Mouse (Mus musculus): ENCODE results near the gene Wdr34. TPM values are rescaled to one million over a fixed set of nuclear protein-coding genes. Genes with fewer than 3 reads are reported as not detected.

The Wdr34 gene
- polyA plus RNA-seq (2014; fragmentation: Nextera tagmentation; extraction: Ambion mirVana), result 66.6 and 67.2 TPM in 2 replicates

DNA sequence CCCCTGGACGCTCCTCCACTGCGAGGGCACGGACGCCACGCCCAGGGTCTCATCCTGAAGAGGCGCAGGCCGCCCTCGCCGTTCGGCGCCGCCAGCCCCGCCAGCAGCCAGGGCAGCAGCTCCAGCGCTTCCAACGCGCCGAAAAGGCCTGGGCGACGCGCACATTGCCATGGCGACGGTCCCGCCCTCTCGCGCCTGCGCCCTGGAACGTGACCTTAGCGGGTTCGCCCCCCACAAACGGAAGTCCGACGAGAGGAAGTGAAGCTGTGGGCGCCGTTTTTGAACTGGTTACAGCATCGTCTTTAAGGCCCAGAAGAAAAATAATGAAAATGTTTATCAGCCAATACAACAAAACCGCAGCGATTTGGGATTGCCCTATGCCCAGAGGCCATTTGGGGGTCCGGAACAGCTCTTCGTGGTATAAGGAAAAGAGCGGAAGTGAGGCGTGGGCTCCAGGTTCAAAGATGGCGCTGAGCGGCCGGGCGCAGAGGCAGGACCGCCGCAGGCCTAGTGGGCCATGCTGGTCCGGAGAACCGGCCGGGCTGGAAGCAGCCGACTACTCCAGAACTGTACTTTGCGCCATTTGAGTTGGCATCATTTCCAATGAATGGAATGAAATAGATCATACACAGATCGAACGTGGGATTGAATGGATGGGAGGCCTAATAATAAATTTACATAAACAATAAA is at the start of gene Wdr34:
TSS of gene Wdr34 (minus strand) at position 183 of the 690 bp plus-strand sequence.
- Histone ChIP-seq H3K36me3 (replicated peaks; ENCODE audit: control insufficient read depth, insufficient read depth) (peaks cover 8% of the 10 kb centered on the region), H3K27ac (peak within 1 kb of the TSS; percentile 95), H3K4me2 (replicated peaks) (peak within 1 kb of the TSS; percentile 68), H3K4me3 (replicated peaks; ENCODE audit: low read length) (peak within 1 kb of the TSS; percentile 71), H3K9ac (peak within 1 kb of the TSS; percentile 73), H3K9me3 (ENCODE audit: control insufficient read depth, low read length) (no peaks in the 10 kb centered on the region), H3K4me1 (replicated peaks; ENCODE audit: control insufficient read depth, insufficient read depth, low read length) (peaks cover 10% of the 10 kb centered on the region), H3K27me3 (ENCODE audit: control insufficient read depth, insufficient read depth, low read length) (no peaks in the 10 kb centered on the region)
- peak; percentile 99 for DNase-seq (ENCODE audit: low spot score)
- peak; percentile 93 for ATAC-seq (ENCODE audit: low FRiP score)
- WGBS, result under 1% methylated on average over 54 of the region's 54 CpGs

DNA sequence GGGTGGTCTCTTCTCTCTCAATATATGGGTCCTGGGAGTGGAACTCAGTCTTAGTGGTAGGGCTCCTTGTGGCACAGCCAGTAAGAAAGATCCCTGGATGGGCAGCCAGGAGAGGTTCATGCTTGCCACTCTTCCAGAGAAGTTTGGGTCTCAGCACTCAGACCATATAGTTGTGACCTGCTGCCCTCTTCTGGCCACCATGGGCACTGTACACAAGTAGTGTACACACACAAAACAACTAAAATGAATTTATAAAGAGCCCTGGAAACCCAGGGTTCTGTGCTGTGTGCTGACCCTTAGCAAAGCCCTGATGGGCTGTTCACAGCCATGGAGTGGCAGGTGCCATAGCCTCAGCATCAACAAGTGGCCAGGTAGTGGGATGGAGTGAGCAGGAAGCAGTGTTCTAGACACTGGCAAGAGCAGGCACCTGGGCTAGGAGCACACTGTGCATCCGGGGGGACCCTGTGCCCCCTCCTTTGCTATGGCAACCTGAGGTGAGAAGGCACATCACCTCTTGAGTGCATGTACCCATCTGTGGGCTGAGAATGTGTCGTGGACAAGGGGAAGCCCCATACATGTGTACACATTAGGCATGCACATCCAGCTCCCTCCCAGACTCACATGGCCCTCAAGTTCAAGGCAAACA is 47.3 kb upstream of the Wdr34 start:
- Histone ChIP-seq H3K4me1 (replicated peaks; ENCODE audit: control insufficient read depth, insufficient read depth, low read length) (peaks cover 7% of the 10 kb centered on the region; the same call in 1 of the 2 replicates), H3K27ac (no peak overlapping the region), H3K9ac (no peak overlapping the region), H3K4me3 (replicated peaks; ENCODE audit: low read length) (no peak overlapping the region), H3K4me2 (replicated peaks) (no peak overlapping the region), H3K9me3 (ENCODE audit: control insufficient read depth, low read length) (no peaks in the 10 kb centered on the region), H3K36me3 (replicated peaks; ENCODE audit: control insufficient read depth, insufficient read depth) (peaks cover 44% of the 10 kb centered on the region), H3K27me3 (ENCODE audit: control insufficient read depth, insufficient read depth, low read length) (no peaks in the 10 kb centered on the region)
- 89% methylated on average over 2 of the region's 2 CpGs for WGBS
- DNase-seq (ENCODE audit: low spot score) (peak; percentile 38), ATAC-seq (ENCODE audit: low FRiP score) (no peak)

DNA sequence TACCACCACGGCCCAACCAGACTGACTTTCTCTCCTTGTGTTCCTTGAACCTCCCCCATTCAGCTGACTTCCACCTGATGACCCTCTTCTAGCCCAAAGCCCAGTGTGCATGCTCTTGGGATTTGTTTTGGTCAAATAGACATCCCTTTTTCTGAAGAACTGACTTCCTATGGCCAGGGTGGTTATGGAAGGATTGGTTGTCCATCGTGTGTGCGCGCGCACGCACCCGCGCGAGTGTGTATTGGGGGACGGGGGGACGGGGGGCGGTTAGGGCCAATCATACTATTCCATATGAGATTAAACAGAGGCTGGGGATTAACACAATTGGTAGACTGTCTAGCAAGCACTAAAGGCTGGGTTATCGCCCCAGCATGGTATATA is 45.5 kb upstream of the Wdr34 start:
- Histone ChIP-seq H3K36me3 (replicated peaks; ENCODE audit: control insufficient read depth, insufficient read depth) (peaks cover 27% of the 10 kb centered on the region), H3K27ac (no peak overlapping the region), H3K4me3 (replicated peaks; ENCODE audit: low read length) (peak overlapping the region; percentile 49), H3K9ac (peak overlapping the region; percentile 53), H3K9me3 (ENCODE audit: control insufficient read depth, low read length) (no peaks in the 10 kb centered on the region), H3K4me1 (replicated peaks; ENCODE audit: control insufficient read depth, insufficient read depth, low read length) (peaks cover 7% of the 10 kb centered on the region; the same call in 1 of the 2 replicates), H3K4me2 (replicated peaks) (peak overlapping the region; percentile 63), H3K27me3 (ENCODE audit: control insufficient read depth, insufficient read depth, low read length) (no peaks in the 10 kb centered on the region)
- WGBS, result 3% methylated on average over 13 of the region's 13 CpGs
- ATAC-seq (ENCODE audit: low FRiP score) (no peak), DNase-seq (ENCODE audit: low spot score) (peak; percentile 25)

DNA sequence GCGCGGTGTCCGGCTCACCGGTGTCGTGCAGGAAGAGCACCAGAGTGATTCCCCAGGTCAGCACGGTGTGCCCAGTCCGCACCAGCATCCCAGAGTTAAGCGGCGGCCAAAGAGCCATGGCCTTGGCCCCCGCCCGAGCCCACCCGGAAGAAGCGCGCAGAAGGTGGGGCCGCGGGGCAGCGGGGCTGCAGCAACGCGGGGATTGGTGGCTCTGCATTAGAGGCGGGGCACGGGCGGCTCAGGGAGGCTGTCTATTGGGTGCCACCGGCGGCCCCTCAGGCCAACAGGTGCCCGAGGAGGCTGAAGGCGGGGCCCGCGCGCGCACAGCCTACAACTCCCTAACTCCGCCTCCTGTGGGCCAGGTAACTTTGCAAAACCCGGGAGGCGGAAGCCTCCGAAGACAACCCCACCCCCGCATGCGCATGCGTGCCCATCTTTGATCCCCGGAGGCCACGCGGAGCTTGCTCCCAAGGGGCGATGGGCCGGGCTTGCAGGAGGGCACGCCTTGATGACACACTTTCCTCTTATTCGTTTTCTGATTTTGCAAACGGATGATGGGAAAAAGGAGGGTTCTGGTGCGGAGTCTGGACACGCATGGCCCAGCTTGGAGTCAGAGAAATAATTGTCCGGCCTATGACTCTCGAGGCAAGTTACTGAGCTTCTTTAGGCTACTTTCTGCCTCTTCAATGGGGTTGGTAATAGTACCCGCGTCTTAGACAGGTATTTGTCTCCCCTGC is 45.0 kb upstream of the Wdr34 start, which contains the start of gene Zdhhc12:
TSS of gene Zdhhc12 (minus strand) at position 178 of the 737 bp plus-strand sequence.
- Histone ChIP-seq H3K27ac (peak within 1 kb of the TSS; percentile 26; the same call in 1 of the 2 replicates), H3K4me3 (replicated peaks; ENCODE audit: low read length) (peak within 1 kb of the TSS; percentile 49), H3K27me3 (ENCODE audit: control insufficient read depth, insufficient read depth, low read length) (no peaks in the 10 kb centered on the region), H3K4me1 (replicated peaks; ENCODE audit: control insufficient read depth, insufficient read depth, low read length) (peaks cover 7% of the 10 kb centered on the region; the same call in 1 of the 2 replicates), H3K9me3 (ENCODE audit: control insufficient read depth, low read length) (no peaks in the 10 kb centered on the region), H3K36me3 (replicated peaks; ENCODE audit: control insufficient read depth, insufficient read depth) (peaks cover 22% of the 10 kb centered on the region), H3K4me2 (replicated peaks) (peak within 1 kb of the TSS; percentile 63), H3K9ac (peak within 1 kb of the TSS; percentile 53)
- ATAC-seq (ENCODE audit: low FRiP score) (peak; percentile 96), DNase-seq (ENCODE audit: low spot score) (peak; percentile 81)
- WGBS, result under 1% methylated on average over 51 of the region's 51 CpGs

DNA sequence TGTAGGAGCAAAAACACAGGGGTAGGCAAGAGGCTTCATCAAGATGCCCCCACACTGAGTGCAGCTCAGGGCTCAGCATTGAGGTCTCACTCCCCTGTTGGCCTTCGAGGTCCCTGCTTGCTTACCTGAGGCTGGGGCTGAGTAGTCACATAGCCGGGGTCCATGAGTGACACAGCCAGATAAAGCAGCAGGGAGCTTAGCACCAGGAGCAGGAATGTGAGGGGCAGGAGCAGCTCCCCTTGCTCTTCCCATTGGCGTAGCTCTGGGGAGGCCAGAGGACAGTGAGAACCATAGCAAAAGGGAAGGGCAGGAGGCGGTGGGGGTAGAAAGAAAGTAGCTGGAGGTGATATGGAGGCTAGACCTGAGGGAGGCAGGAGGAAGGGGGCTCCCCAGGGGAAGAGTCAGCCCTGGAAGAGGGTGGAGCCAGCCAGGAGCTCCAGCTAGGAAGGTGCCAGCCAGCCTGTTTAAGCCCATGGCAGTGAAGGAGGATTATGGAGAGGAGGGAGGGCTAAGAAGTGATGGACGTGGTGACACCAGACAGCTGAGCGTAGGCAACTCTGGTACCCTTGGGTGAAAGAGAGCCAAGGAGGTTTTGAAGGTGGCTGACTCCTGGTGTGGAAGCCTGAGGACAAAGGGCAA is 43.7 kb upstream of the Wdr34 start:
- Histone ChIP-seq H3K9ac (peak overlapping the region; percentile 53), H3K9me3 (ENCODE audit: control insufficient read depth, low read length) (no peaks in the 10 kb centered on the region), H3K36me3 (replicated peaks; ENCODE audit: control insufficient read depth, insufficient read depth) (peaks cover 12% of the 10 kb centered on the region), H3K4me1 (replicated peaks; ENCODE audit: control insufficient read depth, insufficient read depth, low read length) (peaks cover 7% of the 10 kb centered on the region; the same call in 1 of the 2 replicates), H3K27me3 (ENCODE audit: control insufficient read depth, insufficient read depth, low read length) (no peaks in the 10 kb centered on the region), H3K27ac (no peak overlapping the region), H3K4me3 (replicated peaks; ENCODE audit: low read length) (peak overlapping the region; percentile 49; the same call in 1 of the 2 replicates), H3K4me2 (replicated peaks) (peak overlapping the region; percentile 63)
- WGBS, result 61% methylated on average over 6 of the region's 6 CpGs
- no peak for DNase-seq (ENCODE audit: low spot score)
- ATAC-seq (ENCODE audit: low FRiP score), result no peak

DNA sequence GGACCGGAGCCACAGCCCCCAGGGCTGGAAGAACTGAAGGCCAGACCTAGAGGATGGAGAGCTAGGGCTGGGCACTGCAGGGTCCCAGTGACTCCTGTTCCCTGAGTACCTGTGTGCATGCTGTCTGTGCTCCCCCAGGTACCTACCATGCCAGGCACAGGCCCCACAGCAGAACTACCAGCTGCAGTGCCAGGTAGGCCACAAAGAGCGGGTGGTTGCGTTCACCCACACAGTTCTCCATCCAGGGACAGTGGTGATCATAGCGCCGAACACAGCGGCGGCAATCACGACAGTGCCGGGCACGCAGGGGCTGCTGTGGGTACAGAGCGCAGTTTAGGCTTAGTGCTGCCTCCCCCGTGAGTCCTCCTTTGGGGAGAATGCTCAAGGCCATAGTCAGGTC is 42.8 kb upstream of the Wdr34 start:
- no peak for ATAC-seq (ENCODE audit: low FRiP score)
- Histone ChIP-seq H3K9ac (no peak overlapping the region), H3K4me1 (replicated peaks; ENCODE audit: control insufficient read depth, insufficient read depth, low read length) (peaks cover 7% of the 10 kb centered on the region; the same call in 1 of the 2 replicates), H3K27me3 (ENCODE audit: control insufficient read depth, insufficient read depth, low read length) (no peaks in the 10 kb centered on the region), H3K27ac (no peak overlapping the region), H3K4me2 (replicated peaks) (no peak overlapping the region), H3K9me3 (ENCODE audit: control insufficient read depth, low read length) (no peaks in the 10 kb centered on the region), H3K4me3 (replicated peaks; ENCODE audit: low read length) (no peak overlapping the region), H3K36me3 (replicated peaks; ENCODE audit: control insufficient read depth, insufficient read depth) (peaks cover 4% of the 10 kb centered on the region; the same call in 1 of the 2 replicates)
- DNase-seq (ENCODE audit: low spot score), result no peak
- WGBS, result 95% methylated on average over 12 of the region's 12 CpGs

DNA sequence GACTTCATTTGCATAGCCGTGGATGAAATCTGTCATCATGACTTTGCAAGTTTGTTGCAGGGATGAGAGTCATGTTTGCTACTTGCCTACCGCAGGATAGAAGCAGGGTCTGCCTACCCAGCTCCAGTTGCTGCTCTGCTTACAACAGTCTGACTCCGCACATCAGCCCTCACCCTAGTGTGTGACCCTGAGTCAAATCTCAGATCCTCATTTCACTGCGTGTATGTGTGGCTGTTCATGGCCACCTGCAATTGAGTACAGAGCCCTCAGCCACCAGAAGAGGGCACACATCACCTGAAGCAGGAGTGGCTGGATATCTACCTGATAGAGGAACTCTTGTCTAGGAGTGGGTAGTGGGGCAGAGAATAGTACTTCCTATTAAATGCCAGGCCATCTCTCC is 38.6 kb upstream of the Wdr34 start:
- Histone ChIP-seq H3K27me3 (ENCODE audit: control insufficient read depth, insufficient read depth, low read length) (no peaks in the 10 kb centered on the region), H3K9me3 (ENCODE audit: control insufficient read depth, low read length) (no peaks in the 10 kb centered on the region), H3K4me1 (replicated peaks; ENCODE audit: control insufficient read depth, insufficient read depth, low read length) (0 out of 2 replicates have a peak, but pooled peaks cover 7% of the 10 kb centered on the region), H3K9ac (no peak overlapping the region), H3K36me3 (replicated peaks; ENCODE audit: control insufficient read depth, insufficient read depth) (peaks cover 4% of the 10 kb centered on the region; the same call in 1 of the 2 replicates), H3K4me3 (replicated peaks; ENCODE audit: low read length) (no peak overlapping the region), H3K4me2 (replicated peaks) (no peak overlapping the region), H3K27ac (no peak overlapping the region)
- WGBS, result 94% methylated on average over 4 of the region's 4 CpGs
- DNase-seq (ENCODE audit: low spot score), result no peak
- no peak for ATAC-seq (ENCODE audit: low FRiP score)

DNA sequence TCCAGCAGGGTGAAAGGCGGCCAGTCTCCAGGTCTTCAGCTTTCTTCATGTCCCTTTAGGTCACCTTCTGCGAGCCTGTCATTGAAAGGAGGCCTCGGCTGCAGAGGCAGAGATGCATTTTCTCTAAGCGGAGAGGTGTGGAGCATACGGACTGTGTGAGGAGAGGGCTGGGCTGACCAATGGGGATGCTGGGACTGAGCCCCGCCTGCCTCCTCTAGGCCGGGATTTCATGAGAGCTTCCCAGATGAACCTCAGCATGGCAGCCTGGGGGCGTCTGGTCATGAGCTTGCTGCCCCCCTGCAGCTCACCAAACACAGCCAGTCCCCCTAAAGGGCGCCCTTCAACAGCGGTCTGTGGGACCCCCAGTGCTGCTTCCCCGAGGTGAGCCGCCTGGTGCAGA is 36.0 kb upstream of the Wdr34 start:
- H3K27ac ChIP-seq, result no peak overlapping the region
- no peak for ATAC-seq (ENCODE audit: low FRiP score)
- no peak overlapping the region for H3K9ac ChIP-seq
- H3K4me3 ChIP-seq (replicated peaks; ENCODE audit: low read length), result peak overlapping the region; percentile 11
- no peaks in the 10 kb centered on the region for H3K27me3 ChIP-seq (ENCODE audit: control insufficient read depth, insufficient read depth, low read length)
- WGBS, result 10% methylated on average over 12 of the region's 12 CpGs
- H3K9me3 ChIP-seq (ENCODE audit: control insufficient read depth, low read length), result no peaks in the 10 kb centered on the region
- H3K4me1 ChIP-seq (replicated peaks; ENCODE audit: control insufficient read depth, insufficient read depth, low read length), result 0 out of 2 replicates have a peak, but pooled peaks cover 7% of the 10 kb centered on the region
- no peaks in the 10 kb centered on the region for H3K36me3 ChIP-seq (replicated peaks; ENCODE audit: control insufficient read depth, insufficient read depth)
- no peak for DNase-seq (ENCODE audit: low spot score)
- peak overlapping the region; percentile 42 for H3K4me2 ChIP-seq (replicated peaks)
